27 mouse cellular contexts compared by ENCODE assay signal in the genomic region with DNA sequence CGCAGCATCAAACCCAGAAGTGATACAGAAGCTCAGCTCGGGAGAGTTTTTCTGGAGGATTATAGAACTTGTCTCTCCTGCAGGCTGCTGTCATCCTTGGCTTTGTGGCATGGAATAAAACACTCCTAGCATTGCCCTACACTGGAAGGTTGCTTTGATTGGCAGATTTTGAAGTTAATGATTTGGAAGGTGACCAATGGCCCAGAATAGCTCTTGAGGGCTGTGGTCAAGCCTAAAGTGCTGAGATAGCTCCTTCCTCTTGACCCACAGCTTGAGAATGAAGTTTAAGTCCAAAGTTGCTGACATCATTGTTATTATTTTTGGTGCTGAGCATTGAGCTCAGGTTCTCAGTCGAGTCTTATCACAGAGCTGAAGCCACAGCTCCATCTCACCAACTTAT. TPM values are rescaled to one million over a fixed set of nuclear protein-coding genes. Genes with fewer than 3 reads are reported as not detected.
DNase-seq lines count a peak whose midpoint lies in the region; ATAC-seq lines count a peak whose summit lies in the region.
"Had no signal": no experiment of that assay in that cellular context is flagged by ENCODE, and none has a peak within 500 bp of the region (broad histone marks: within the 10 kb centered on the region; RNA-seq: fewer than 3 reads in every experiment).

No protein-coding gene starts in this region.

- DNase-seq in gastrocnemius, adult 8-10 months (ENCODE audit: low spot score in 2 of 2), result peak; percentile 5
- DNase-seq in gastrocnemius, postnatal 14 days, result no peak
- DNase-seq in heart, adult 9 months (ENCODE audit: low spot score in 2 of 2), result peak; percentile 20 to 23
- no peak for DNase-seq in heart, postnatal 4 days
- peak; percentile 40 for DNase-seq in kidney, adult 9 months
- no peak for DNase-seq in kidney, postnatal 10 days
- DNase-seq in skeletal muscle tissue, adult 2 months (ENCODE audit: low read depth, low spot score), result peak; percentile 80
- DNase-seq: adrenal gland, adult 2 months; adrenal gland, postnatal 36 days; B cell, adult 2 months; cerebellum, adult 8-10 months; cerebellum, postnatal 36 days; right cerebral cortex, postnatal 4 days; thymus, postnatal 4 days had no signal

- H3K27ac ChIP-seq in neural tube, embryonic 15.5 days (replicated peaks), result no peak overlapping the region
- H3K27ac ChIP-seq: hindbrain, embryonic 13.5 days; kidney, postnatal 0 days; limb, embryonic 13.5 days; lung, embryonic 15.5 days; midbrain, embryonic 12.5 days; neural tube, embryonic 12.5 days had no signal

- no peaks in the 10 kb centered on the region for H3K4me1 ChIP-seq in neural tube, embryonic 15.5 days
- H3K4me1 ChIP-seq: hindbrain, embryonic 13.5 days; limb, embryonic 13.5 days; lung, embryonic 15.5 days; midbrain, embryonic 12.5 days; neural tube, embryonic 12.5 days had no signal

- H3K4me3 ChIP-seq in neural tube, embryonic 15.5 days (replicated peaks), result no peak overlapping the region
- H3K4me3 ChIP-seq: hindbrain, embryonic 13.5 days; limb, embryonic 13.5 days; lung, embryonic 15.5 days; midbrain, embryonic 12.5 days; myocyte; neural tube, embryonic 12.5 days had no signal

- ATAC-seq in neural tube, embryonic 15.5 days (ENCODE audit: low FRiP score), result no peak
- ATAC-seq: activated CD4-positive, CD25-positive, alpha-beta regulatory T cell, adult 4 months; forebrain, embryonic 14.5 days; intestine, embryonic 16.5 days had no signal

- 0 out of 2 replicates have a peak, but pooled peaks cover 2% of the 10 kb centered on the region for H3K27me3 ChIP-seq in neural tube, embryonic 15.5 days (replicated peaks)
- H3K27me3 ChIP-seq: lung, embryonic 15.5 days; neural tube, embryonic 12.5 days had no signal

- H3K36me3 ChIP-seq in neural tube, embryonic 15.5 days, result peaks cover 6% of the 10 kb centered on the region; the same call in 1 of the 2 replicates

- H3K4me2 ChIP-seq in neural tube, embryonic 15.5 days, result no peak overlapping the region
- H3K4me2 ChIP-seq: heart, embryonic 11.5 days; hindbrain, embryonic 13.5 days; limb, embryonic 13.5 days; liver, embryonic 11.5 days; lung, embryonic 15.5 days; midbrain, embryonic 12.5 days; neural tube, embryonic 12.5 days had no signal

- intact Hi-C loops in gastrocnemius, postnatal 14 days (cut with DNase I; ENCODE audit: low total_unique reads), result no loop called here

- H3K9ac ChIP-seq in neural tube, embryonic 15.5 days (replicated peaks), result no peak overlapping the region
- H3K9ac ChIP-seq: hindbrain, embryonic 13.5 days; limb, embryonic 13.5 days; lung, embryonic 15.5 days; midbrain, embryonic 12.5 days; neural tube, embryonic 12.5 days had no signal

- H3K9me3 ChIP-seq in neural tube, embryonic 15.5 days (replicated peaks), result no peaks in the 10 kb centered on the region
- H3K9me3 ChIP-seq: hindbrain, embryonic 13.5 days; limb, embryonic 13.5 days; lung, embryonic 15.5 days; midbrain, embryonic 12.5 days; neural tube, embryonic 12.5 days had no signal

- 85% methylated on average over 3 of the region's 3 CpGs for WGBS in neural tube, embryonic 15.5 days

RNA-seq across cellular contexts. Expression of a gene that starts 26.0 kb away (rescaled TPM):
- 10 to 100 TPM; 34.3 to 45.9 (median 38.6) TPM for total RNA-seq in gastrocnemius, adult 8-10 months (2022)
- total RNA-seq in gastrocnemius, postnatal 14 days (2021), result 10 to 100 TPM; 33.0 to 36.4 TPM
- 10 to 100 TPM; 43.5 to 52.4 TPM for total RNA-seq in heart, postnatal 4 days (2021)
- 18.3 and 24.7 TPM in 2 replicates for polyA plus RNA-seq in neural tube, embryonic 15.5 days (2015; fragmentation: Nextera tagmentation; extraction: Ambion mirVana)

Comparison
In these comparisons a context has a peak if more than half of its experiments do, and no peak if none do; other contexts are left out.
1. DNase-seq: peak in gastrocnemius, adult 8-10 months (2 of 2), heart, adult 9 months (2 of 2), kidney, adult 9 months (single experiment) and skeletal muscle tissue, adult 2 months (single experiment); none in gastrocnemius, postnatal 14 days (single experiment), heart, postnatal 4 days (single experiment) and kidney, postnatal 10 days (single experiment).